Mouse (Mus musculus) embryonic facial prominence, embryonic 13.5 days (tissue): ENCODE measurements at regions not wholly inside any gene's neighbourhood (a gene's known extent, or its start where the extent isn't known, plus 50 kb on each side); places are given as distances from the start of the nearest gene placed in this dataset.

Experiments used
- ATAC-seq: fragments of 200-750 bp; cut with Nextera tagmentation; 2 replicates; pipeline ENCODE4 v1.8.0; 2017; ENCODE audit warnings: low read depth; ENCODE audit not compliant: insufficient number of reproducible peaks, insufficient read depth, low FRiP score, low TSS enrichment
- H3K27ac ChIP-seq: fragments of 300-500 bp; sonication (generic); 2 replicates; pipeline ENCODE4 v1.5.1; 2015; ENCODE audit warnings: moderate library complexity, mild to moderate bottlenecking, inconsistent platforms
- H3K27me3 ChIP-seq: fragments of 300-500 bp; sonication (generic); 2 replicates; pipeline ENCODE4 v1.6.1; 2015; ENCODE audit warnings: mild to moderate bottlenecking, inconsistent platforms
- H3K36me3 ChIP-seq: fragments of 300-500 bp; sonication (generic); 2 replicates; pipeline ENCODE4 v1.6.1; 2015; ENCODE audit warnings: mild to moderate bottlenecking, inconsistent platforms
- H3K4me1 ChIP-seq: fragments of 300-500 bp; sonication (generic); 2 replicates; pipeline ENCODE4 v1.6.1; 2015; ENCODE audit warnings: inconsistent platforms
- H3K4me2 ChIP-seq: fragments of 300-500 bp; sonication (generic); 2 replicates; pipeline ENCODE4 v1.6.1; 2015; ENCODE audit warnings: moderate library complexity, mild to moderate bottlenecking, inconsistent platforms
- H3K4me3 ChIP-seq: fragments of 300-500 bp; sonication (generic); 2 replicates; pipeline ENCODE4 v1.5.1; 2015; ENCODE audit warnings: mild to moderate bottlenecking, inconsistent platforms
- H3K9ac ChIP-seq: fragments of 300-500 bp; sonication (generic); 2 replicates; pipeline ENCODE4 v1.6.1; 2015; ENCODE audit warnings: mild to moderate bottlenecking, inconsistent platforms
- H3K9me3 ChIP-seq: fragments of 300-500 bp; sonication (generic); 2 replicates; pipeline ENCODE4 v1.6.1; 2016; ENCODE audit warnings: inconsistent platforms
- WGBS: fragments of 180-500 bp; shearing (Covaris S2); methylation state at CpG from one replicate; pipeline ENCODE4 v1.1.7; 2015; ENCODE audit warnings: mixed read lengths; 5-methylcytosine and 5-hydroxymethylcytosine counted together

- no peak overlapping the region for H3K4me3 ChIP-seq
- H3K4me2 ChIP-seq: no peak overlapping the region
- H3K36me3 ChIP-seq: no peaks in the 10 kb centered on the region
- peaks cover 5% of the 10 kb centered on the region; the same call in 1 of the 2 replicates for H3K9me3 ChIP-seq
- ATAC-seq: no peak
- peaks cover 17% of the 10 kb centered on the region for H3K4me1 ChIP-seq
- no peak overlapping the region for H3K9ac ChIP-seq
- 65% methylated on average over 4 of the region's 4 CpGs for WGBS
- H3K27ac ChIP-seq: no peak overlapping the region
- H3K27me3 ChIP-seq: no peaks in the 10 kb centered on the region
These were observed 168.8 kb downstream of the Gm45692 start for GRCm38 (mm10) chr8:26288163-26288562.

- Histone ChIP-seq H3K4me1 (peaks cover 22% of the 10 kb centered on the region), H3K9me3 (no peaks in the 10 kb centered on the region), H3K36me3 (no peaks in the 10 kb centered on the region), H3K4me3 (no peak overlapping the region), H3K4me2 (no peak overlapping the region), H3K9ac (no peak overlapping the region), H3K27ac (no peak overlapping the region), H3K27me3 (no peaks in the 10 kb centered on the region)
- WGBS: 85% methylated on average over 10 of the region's 10 CpGs
- no peak for ATAC-seq
These were observed 178.9 kb downstream of the Gm45692 start for GRCm38 (mm10) chr8:26298066-26298804.

- Histone ChIP-seq H3K36me3 (no peaks in the 10 kb centered on the region), H3K4me2 (no peak overlapping the region), H3K27me3 (no peaks in the 10 kb centered on the region), H3K4me3 (no peak overlapping the region), H3K9me3 (no peaks in the 10 kb centered on the region), H3K9ac (no peak overlapping the region), H3K27ac (no peak overlapping the region), H3K4me1 (peaks cover 16% of the 10 kb centered on the region)
- WGBS: 38% methylated on average over 6 of the region's 6 CpGs
- no peak for ATAC-seq
These were observed 180.9 kb downstream of the Gm45692 start for GRCm38 (mm10) chr8:26300246-26300645.

DNA sequence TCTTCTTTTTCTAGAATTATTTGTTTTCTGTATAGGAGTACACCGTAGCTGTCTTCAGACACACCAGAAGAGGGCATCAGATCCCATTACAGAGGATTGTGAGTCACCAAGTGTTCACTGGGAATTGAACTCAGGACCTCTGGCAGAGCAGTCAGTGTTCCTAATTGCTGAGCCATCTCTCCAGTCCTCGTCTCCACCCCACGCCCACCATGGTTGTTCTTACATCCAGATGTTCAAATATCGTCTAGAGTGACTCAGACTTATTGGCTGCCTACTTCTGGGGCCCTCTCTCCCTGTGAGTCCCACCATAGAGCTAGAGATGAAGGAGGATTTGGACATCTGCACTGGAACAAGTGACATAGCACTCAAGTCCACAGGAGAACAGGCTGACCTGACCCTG is 182.6 kb downstream of the Gm45692 start:
- no peak overlapping the region for H3K9ac ChIP-seq
- H3K4me1 ChIP-seq: peaks cover 23% of the 10 kb centered on the region
- ATAC-seq: no peak
- H3K4me3 ChIP-seq: no peak overlapping the region
- H3K27me3 ChIP-seq: no peaks in the 10 kb centered on the region
- H3K27ac ChIP-seq: no peak overlapping the region
- H3K9me3 ChIP-seq: no peaks in the 10 kb centered on the region
- no peak overlapping the region for H3K4me2 ChIP-seq
- no peaks in the 10 kb centered on the region for H3K36me3 ChIP-seq
- 75% methylated on average over 4 of the region's 4 CpGs for WGBS

DNA sequence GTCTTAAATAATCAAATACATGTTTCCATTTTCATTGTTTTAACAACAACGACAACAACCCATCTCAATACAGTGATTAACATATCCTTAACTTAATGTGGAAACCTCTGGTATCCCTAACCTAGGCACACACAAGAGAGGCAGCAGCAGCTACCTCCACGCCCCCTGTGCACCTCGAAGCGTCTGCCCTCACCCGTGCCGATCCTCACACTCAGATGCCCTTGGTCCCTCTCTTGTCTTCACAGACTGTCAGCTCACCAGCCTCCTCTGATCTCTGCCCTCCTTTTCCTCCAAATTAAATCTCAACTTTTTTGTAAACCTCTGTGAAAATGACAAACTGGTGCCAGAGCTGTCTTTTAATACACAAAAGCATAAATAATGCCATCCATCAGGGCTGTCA is 185.2 kb downstream of the Gm45692 start:
- Histone ChIP-seq H3K27me3 (no peaks in the 10 kb centered on the region), H3K9ac (no peak overlapping the region), H3K4me2 (no peak overlapping the region), H3K27ac (no peak overlapping the region), H3K4me1 (peaks cover 41% of the 10 kb centered on the region), H3K9me3 (no peaks in the 10 kb centered on the region), H3K4me3 (no peak overlapping the region), H3K36me3 (no peaks in the 10 kb centered on the region)
- 75% methylated on average over 6 of the region's 6 CpGs for WGBS
- no peak for ATAC-seq

- no peaks in the 10 kb centered on the region for H3K36me3 ChIP-seq
- no peak overlapping the region for H3K27ac ChIP-seq
- no peak for ATAC-seq
- H3K4me3 ChIP-seq: no peak overlapping the region
- WGBS: 51% methylated on average over 18 of the region's 18 CpGs
- no peaks in the 10 kb centered on the region for H3K9me3 ChIP-seq
- no peak overlapping the region for H3K4me2 ChIP-seq
- H3K9ac ChIP-seq: no peak overlapping the region
- peaks cover 36% of the 10 kb centered on the region for H3K4me1 ChIP-seq
- H3K27me3 ChIP-seq: no peaks in the 10 kb centered on the region
These were observed 185.9 kb downstream of the Gm45692 start for GRCm38 (mm10) chr8:26305061-26305879.

- Histone ChIP-seq H3K27me3 (no peaks in the 10 kb centered on the region), H3K36me3 (no peaks in the 10 kb centered on the region), H3K4me1 (peaks cover 41% of the 10 kb centered on the region), H3K27ac (no peak overlapping the region), H3K4me2 (peak overlapping the region; percentile 37), H3K9ac (no peak overlapping the region), H3K9me3 (no peaks in the 10 kb centered on the region), H3K4me3 (no peak overlapping the region)
- WGBS: 23% methylated on average over 15 of the region's 15 CpGs
- ATAC-seq: no peak
These were observed 188.8 kb downstream of the Gm45692 start for GRCm38 (mm10) chr8:26308121-26308641.

DNA sequence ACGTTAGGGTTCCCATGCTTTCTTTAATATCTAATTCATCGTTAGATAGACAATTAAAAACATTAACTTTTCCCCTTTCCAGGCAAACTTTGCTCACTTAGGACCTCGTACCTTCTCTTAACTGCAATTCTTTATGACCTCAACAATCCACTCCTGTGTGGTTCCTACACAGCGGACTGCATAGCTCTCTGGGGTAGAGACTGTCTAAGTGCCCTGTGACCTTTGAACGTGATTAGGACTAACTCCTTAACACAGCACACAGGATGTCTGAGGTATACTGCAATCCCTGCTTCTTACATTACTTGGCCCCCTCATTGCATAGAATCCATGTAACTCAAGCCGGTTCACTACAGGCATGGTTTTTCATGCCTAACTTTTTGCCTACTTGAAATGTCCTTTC is 190.4 kb downstream of the Gm45692 start:
- H3K4me1 ChIP-seq: peaks cover 38% of the 10 kb centered on the region
- H3K4me3 ChIP-seq: no peak overlapping the region
- WGBS: 64% methylated on average over 6 of the region's 6 CpGs
- no peak for ATAC-seq
- no peak overlapping the region for H3K9ac ChIP-seq
- H3K9me3 ChIP-seq: no peaks in the 10 kb centered on the region
- H3K27me3 ChIP-seq: no peaks in the 10 kb centered on the region
- H3K27ac ChIP-seq: no peak overlapping the region
- H3K36me3 ChIP-seq: no peaks in the 10 kb centered on the region
- no peak overlapping the region for H3K4me2 ChIP-seq

- Histone ChIP-seq H3K4me2 (no peak overlapping the region), H3K9me3 (no peaks in the 10 kb centered on the region), H3K9ac (no peak overlapping the region), H3K27me3 (no peaks in the 10 kb centered on the region), H3K36me3 (no peaks in the 10 kb centered on the region), H3K27ac (no peak overlapping the region), H3K4me1 (no peaks in the 10 kb centered on the region), H3K4me3 (no peak overlapping the region)
- ATAC-seq: no peak
- WGBS: 91% methylated on average over 12 of the region's 12 CpGs
These were observed 204.4 kb downstream of the Gm45692 start for GRCm38 (mm10) chr8:26323606-26324350.

- Histone ChIP-seq H3K4me2 (no peak overlapping the region), H3K4me1 (no peaks in the 10 kb centered on the region), H3K9ac (no peak overlapping the region), H3K4me3 (no peak overlapping the region), H3K9me3 (no peaks in the 10 kb centered on the region), H3K36me3 (no peaks in the 10 kb centered on the region), H3K27me3 (no peaks in the 10 kb centered on the region), H3K27ac (no peak overlapping the region)
- no peak for ATAC-seq
- 40% methylated on average over 3 of the region's 3 CpGs for whole genome bisulfite sequencing
These were observed 205.3 kb downstream of the Gm45692 start for GRCm38 (mm10) chr8:26324606-26325005.

- H3K27ac ChIP-seq: no peak overlapping the region
- WGBS: 80% methylated on average over 10 of the region's 10 CpGs
These were observed 210.5 kb downstream of the Gm45692 start for GRCm38 (mm10) chr8:26329813-26330212.

More at GRCm38 (mm10) chr8:26329813-26330212, 210.5 kb downstream of the Gm45692 start:
- H3K4me2 ChIP-seq: no peak overlapping the region
- no peak overlapping the region for H3K9ac ChIP-seq
- no peaks in the 10 kb centered on the region for H3K9me3 ChIP-seq
- ATAC-seq: no peak
- H3K36me3 ChIP-seq: no peaks in the 10 kb centered on the region
- no peaks in the 10 kb centered on the region for H3K4me1 ChIP-seq
- H3K4me3 ChIP-seq: no peak overlapping the region
- no peaks in the 10 kb centered on the region for H3K27me3 ChIP-seq
